Mouse (Mus musculus): ENCODE results near the gene Gm20518. TPM values are rescaled to one million over a fixed set of nuclear protein-coding genes. Genes with fewer than 3 reads are reported as not detected.
A peak's percentile ranks its signal among the peaks of the same experiment; 100 is the strongest.

Gm20518 gene
- polyA plus RNA-seq, 1 experiment from 2014 or later: 0.35 TPM

DNA sequence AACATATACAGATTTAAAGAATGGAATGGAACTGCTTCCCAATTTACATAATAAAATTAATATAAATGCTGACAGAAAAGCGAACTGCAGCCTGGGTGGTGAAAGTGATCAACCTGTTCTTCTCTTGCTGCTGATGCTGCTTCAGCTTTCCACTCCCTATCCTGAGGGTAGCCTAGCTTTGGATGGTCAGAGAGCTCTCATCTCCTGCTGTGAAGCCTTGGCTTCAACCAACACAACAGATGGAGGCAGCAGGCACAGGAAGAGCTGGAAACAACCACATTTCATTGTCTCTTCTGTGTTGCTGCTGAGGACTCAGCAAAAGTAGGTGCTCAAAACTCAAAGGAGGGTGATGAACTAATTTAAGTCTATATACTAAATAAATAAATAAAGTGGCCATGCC, 39.6 kb downstream of the Gm20518 start:
- Histone ChIP-seq H3K36me3 (peaks cover 98% of the 10 kb centered on the region), H3K4me1 (0 out of 2 replicates have a peak, but pooled peaks cover 3% of the 10 kb centered on the region), H3K27ac (replicated peaks) (no peak overlapping the region), H3K9me3 (replicated peaks) (no peaks in the 10 kb centered on the region), H3K4me3 (no peak overlapping the region), H3K27me3 (ENCODE audit: low read depth, poor library complexity, severe bottlenecking) (no peaks in the 10 kb centered on the region)
- WGBS: 100% methylated on average over 1 of the region's 1 CpGs
- DNase-seq (ENCODE audit: low spot score): no peak

DNA sequence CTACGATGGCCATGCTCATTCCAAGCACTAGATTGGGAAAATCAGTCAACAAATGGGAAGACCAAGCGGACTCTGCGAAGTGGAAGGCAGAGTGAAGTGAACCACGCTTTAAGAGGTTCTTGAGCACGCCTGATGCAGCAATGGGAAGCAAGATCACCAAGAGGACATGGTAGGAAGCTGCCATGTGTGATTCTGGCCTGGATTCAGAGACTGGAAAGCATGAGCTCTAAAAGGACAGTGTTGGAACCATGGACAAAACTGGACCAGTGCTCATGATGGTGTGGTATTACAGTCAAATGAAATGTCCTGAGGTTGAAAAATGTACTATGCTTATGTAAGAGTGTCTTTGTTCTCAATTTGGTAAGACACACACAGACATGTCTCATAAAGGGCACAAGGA, 40.1 kb downstream of the Gm20518 start:
- no peaks in the 10 kb centered on the region for H3K27me3 ChIP-seq (ENCODE audit: low read depth, poor library complexity, severe bottlenecking)
- H3K4me3 ChIP-seq: no peak overlapping the region

DNA sequence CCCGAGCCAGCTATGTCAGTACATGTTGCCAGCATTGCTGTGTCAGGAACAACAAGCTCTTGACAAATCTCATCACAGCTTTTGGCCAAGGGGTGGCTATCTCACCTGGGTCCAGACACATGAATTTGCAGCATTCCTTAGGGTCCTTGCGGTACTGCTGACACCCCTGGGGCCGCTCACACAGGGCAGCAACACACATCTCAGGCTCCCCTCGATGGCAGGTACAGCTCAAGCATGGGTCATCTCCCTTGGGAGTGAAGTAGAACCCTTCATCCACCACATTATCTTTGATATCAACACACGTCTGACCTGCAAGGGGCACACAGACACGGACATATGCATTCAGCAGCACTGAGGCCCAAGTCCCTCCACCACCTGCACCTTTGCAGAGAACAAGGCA, 42.0 kb downstream of the Gm20518 start:
- WGBS: 87% methylated on average over 6 of the region's 6 CpGs
- no peak for DNase-seq (ENCODE audit: low spot score)
- no peaks in the 10 kb centered on the region for H3K27me3 ChIP-seq (ENCODE audit: low read depth, poor library complexity, severe bottlenecking)
- peaks cover 98% of the 10 kb centered on the region for H3K36me3 ChIP-seq
- H3K27ac ChIP-seq (replicated peaks): no peak overlapping the region
- no peak overlapping the region for H3K4me3 ChIP-seq
- H3K4me1 ChIP-seq: no peaks in the 10 kb centered on the region
- no peaks in the 10 kb centered on the region for H3K9me3 ChIP-seq (replicated peaks)

More for the DNA sequence above, 40.1 kb downstream of the Gm20518 start:
- H3K36me3 ChIP-seq: peaks cover 98% of the 10 kb centered on the region
- no peaks in the 10 kb centered on the region for H3K4me1 ChIP-seq
- no peaks in the 10 kb centered on the region for H3K9me3 ChIP-seq (replicated peaks)
- 96% methylated on average over 5 of the region's 5 CpGs for WGBS
- no peak overlapping the region for H3K27ac ChIP-seq (replicated peaks)
- DNase-seq (ENCODE audit: low spot score): no peak

DNA sequence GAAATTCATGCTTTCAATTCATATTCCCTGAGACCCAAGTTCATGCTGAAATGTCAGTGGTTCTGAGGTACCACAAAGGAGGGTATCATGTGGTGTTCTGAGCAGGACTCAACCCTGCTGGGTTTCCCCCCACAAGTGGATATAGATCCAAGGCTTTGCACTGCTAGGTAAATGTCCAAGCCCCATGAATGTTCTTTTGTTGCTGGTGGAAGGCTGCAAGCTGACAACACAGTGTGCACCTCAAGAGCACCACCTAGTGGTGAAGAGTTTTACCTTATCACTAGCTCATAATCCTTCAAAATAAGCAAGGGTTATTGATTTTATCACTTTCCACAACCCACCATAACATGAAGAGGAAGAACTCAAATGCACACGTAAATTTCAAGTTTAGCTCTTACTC, 42.5 kb downstream of the Gm20518 start:
- no peaks in the 10 kb centered on the region for H3K27me3 ChIP-seq (ENCODE audit: low read depth, poor library complexity, severe bottlenecking)
- no peaks in the 10 kb centered on the region for H3K4me1 ChIP-seq
- DNase-seq (ENCODE audit: low spot score): no peak
- no peak overlapping the region for H3K27ac ChIP-seq (replicated peaks)
- H3K36me3 ChIP-seq: peaks cover 98% of the 10 kb centered on the region
- WGBS: 45% methylated on average over 1 of the region's 1 CpGs
- H3K4me3 ChIP-seq: no peak overlapping the region
- H3K9me3 ChIP-seq (replicated peaks): no peaks in the 10 kb centered on the region

DNA sequence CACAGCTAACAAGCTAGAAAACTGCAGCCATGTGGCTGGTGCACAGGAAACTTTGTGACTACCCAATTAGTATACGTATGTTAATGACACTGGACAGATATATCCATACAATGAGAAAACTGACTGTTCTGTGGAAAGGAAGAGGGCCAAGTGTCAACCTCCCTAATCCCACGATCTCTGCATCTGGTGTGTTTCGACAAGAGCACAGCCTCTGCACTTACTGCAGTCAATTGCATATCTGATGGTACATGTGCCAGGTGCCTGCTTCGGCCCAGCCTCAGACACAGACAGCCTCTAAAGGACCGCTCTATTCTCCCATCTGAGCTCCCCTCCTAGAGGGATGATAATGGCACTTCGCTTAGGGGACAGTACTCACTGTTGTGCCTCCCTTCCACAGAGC, 43.0 kb downstream of the Gm20518 start:
- Histone ChIP-seq H3K27ac (replicated peaks) (no peak overlapping the region), H3K9me3 (replicated peaks) (no peaks in the 10 kb centered on the region), H3K4me1 (no peaks in the 10 kb centered on the region), H3K27me3 (ENCODE audit: low read depth, poor library complexity, severe bottlenecking) (no peaks in the 10 kb centered on the region), H3K36me3 (peaks cover 98% of the 10 kb centered on the region), H3K4me3 (no peak overlapping the region)
- 88% methylated on average over 6 of the region's 6 CpGs for WGBS
- no peak for DNase-seq (ENCODE audit: low spot score)

DNA sequence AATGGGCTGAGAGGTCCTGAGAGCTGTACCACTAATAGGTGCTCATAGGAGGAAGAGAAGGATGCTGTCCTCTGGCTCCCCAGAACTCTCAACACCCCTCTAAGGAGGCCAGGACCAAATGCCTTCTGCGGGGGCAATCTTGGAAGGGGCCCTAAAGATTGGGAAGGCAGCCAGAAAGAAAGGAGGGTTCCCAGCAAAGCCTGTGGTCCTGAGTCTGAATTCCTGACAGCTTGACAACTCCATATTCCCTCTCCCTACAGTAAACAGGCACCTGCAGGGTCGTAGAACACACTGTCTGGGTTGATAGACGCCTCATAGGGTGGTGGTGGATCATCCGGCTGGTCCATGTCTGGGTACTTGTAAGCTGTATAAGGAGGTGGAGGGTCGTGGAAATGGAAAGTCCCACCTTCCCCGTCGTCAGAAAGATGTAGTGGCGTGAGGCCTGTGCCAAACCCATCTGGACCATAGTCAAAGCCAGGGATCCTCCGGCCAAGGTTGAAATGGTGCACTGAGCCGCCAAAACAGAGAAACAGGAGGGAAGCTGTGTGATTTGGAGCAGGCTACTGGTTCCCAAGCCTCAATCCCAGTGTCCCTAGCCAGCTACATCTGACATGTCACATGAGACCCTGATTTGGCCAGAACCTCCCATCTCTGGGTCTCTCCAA, 47.6 kb downstream of the Gm20518 start:
- no peak overlapping the region for H3K4me3 ChIP-seq
- H3K27me3 ChIP-seq (ENCODE audit: low read depth, poor library complexity, severe bottlenecking): no peaks in the 10 kb centered on the region
- WGBS: 91% methylated on average over 10 of the region's 10 CpGs
- H3K27ac ChIP-seq (replicated peaks): no peak overlapping the region
- H3K4me1 ChIP-seq: no peaks in the 10 kb centered on the region
- no peaks in the 10 kb centered on the region for H3K9me3 ChIP-seq (replicated peaks)
- DNase-seq (ENCODE audit: low spot score): no peak
- H3K36me3 ChIP-seq: peaks cover 91% of the 10 kb centered on the region

DNA sequence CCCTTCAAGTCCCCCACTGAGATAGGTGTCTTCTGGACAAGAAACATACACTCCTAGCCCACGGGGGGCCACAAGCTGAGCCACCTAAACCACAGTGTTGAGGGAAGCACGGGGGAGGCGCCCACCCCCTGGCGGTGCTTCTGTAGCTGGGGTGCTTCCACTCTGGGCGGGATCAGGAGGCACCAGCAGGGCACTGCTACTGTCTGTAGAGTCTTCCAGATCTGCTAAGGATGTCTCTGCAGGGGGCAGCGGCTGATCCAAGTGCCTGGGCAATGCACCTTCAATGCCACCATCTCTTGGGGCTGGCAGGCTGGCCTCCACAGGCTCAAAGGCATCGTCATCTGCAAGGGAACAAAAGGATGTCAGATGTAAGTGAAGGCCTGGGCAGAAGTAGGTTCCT, 49.0 kb downstream of the Gm20518 start:
- Histone ChIP-seq H3K9me3 (replicated peaks) (no peaks in the 10 kb centered on the region), H3K27ac (replicated peaks) (no peak overlapping the region), H3K4me3 (no peak overlapping the region), H3K4me1 (no peaks in the 10 kb centered on the region), H3K36me3 (peaks cover 84% of the 10 kb centered on the region), H3K27me3 (ENCODE audit: low read depth, poor library complexity, severe bottlenecking) (peaks cover 9% of the 10 kb centered on the region)
- 95% methylated on average over 7 of the region's 7 CpGs for WGBS
- no peak for DNase-seq (ENCODE audit: low spot score)

DNA sequence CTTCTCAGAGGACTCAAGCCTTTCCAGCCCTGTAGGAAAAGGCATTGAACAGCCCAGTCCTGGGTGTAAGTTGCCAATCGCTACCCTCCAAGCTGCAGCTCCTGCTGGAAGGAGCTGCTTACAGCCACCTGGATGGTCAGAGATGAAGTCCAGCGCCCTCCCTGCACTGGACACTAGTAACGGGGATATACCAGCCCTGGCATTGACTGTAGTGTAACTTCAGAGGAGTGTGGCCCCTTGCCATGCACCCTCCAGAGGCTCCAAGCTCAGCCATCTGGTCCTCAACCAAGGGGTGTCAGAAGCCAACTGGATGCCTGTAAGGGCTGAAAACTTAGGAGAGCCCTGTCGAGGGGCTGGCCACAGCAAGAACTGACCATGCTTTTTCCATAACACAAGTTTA, 51.5 kb downstream of the Gm20518 start:
- 85% methylated on average over 4 of the region's 4 CpGs for WGBS
- Histone ChIP-seq H3K36me3 (peaks cover 59% of the 10 kb centered on the region), H3K27ac (replicated peaks) (no peak overlapping the region), H3K27me3 (ENCODE audit: low read depth, poor library complexity, severe bottlenecking) (peaks cover 33% of the 10 kb centered on the region), H3K4me1 (no peaks in the 10 kb centered on the region), H3K4me3 (no peak overlapping the region), H3K9me3 (replicated peaks) (no peaks in the 10 kb centered on the region)
- no peak for DNase-seq (ENCODE audit: low spot score)

DNA sequence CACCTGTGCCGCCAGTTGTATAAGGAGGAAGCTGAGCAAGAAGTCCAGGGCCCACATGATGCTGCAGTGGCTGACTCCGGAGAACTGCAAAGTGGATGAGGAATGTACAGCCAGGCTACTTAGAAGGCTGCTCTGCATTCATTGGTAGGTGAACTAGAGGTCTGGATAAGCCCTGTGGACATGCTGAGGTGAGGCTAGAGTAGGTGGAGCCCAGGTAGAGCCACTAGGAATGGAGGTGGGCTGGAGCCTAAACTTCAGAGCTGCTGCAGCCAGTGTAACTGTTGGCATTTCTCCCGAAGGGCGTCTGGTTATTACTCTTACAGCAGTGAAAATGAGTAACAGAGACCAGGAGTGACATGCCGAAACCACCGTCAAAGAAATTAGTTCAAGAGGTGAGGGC, 53.4 kb downstream of the Gm20518 start, which contains the start of gene Car15:
Car15 (minus strand) TSS at position 314 of the 400 bp plus-strand sequence.
- WGBS: 85% methylated on average over 6 of the region's 6 CpGs
- H3K27me3 ChIP-seq (ENCODE audit: low read depth, poor library complexity, severe bottlenecking): peaks cover 53% of the 10 kb centered on the region
- no peak for DNase-seq (ENCODE audit: low spot score)

DNA sequence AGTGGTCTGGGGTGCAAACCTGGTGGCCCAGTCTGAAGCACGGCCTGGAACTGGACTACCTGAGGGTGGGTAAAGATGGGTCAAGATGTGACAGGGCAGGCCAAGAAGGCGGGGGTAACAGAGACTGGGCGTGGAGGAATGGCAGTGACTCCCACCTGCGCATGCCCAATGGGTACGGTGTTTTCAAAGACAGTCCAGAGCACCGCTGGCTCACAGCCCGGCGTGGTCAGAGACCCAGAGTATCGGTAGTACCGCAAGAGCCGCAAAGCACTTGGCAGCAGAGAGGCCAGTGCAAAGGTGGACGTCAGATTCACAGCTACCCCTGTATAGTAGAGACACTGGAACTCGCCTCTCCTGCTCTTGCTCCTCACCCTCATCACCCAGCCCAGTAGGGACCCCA, 56.0 kb downstream of the Gm20518 start:
- H3K4me3 ChIP-seq: no peak overlapping the region
- H3K36me3 ChIP-seq: peaks cover 14% of the 10 kb centered on the region
- H3K9me3 ChIP-seq (replicated peaks): no peaks in the 10 kb centered on the region
- 41% methylated on average over 13 of the region's 13 CpGs for WGBS
- peaks cover 78% of the 10 kb centered on the region for H3K27me3 ChIP-seq (ENCODE audit: low read depth, poor library complexity, severe bottlenecking)
- no peak overlapping the region for H3K27ac ChIP-seq (replicated peaks)
- no peak for DNase-seq (ENCODE audit: low spot score)
- peaks cover 24% of the 10 kb centered on the region for H3K4me1 ChIP-seq

More for the DNA sequence above, 53.4 kb downstream of the Gm20518 start, which contains the start of gene Car15:
- Histone ChIP-seq H3K27ac (replicated peaks) (no peak within 1 kb of the TSS), H3K36me3 (peaks cover 40% of the 10 kb centered on the region), H3K4me1 (peaks cover 17% of the 10 kb centered on the region), H3K4me3 (no peak within 1 kb of the TSS), H3K9me3 (replicated peaks) (no peaks in the 10 kb centered on the region)

DNA sequence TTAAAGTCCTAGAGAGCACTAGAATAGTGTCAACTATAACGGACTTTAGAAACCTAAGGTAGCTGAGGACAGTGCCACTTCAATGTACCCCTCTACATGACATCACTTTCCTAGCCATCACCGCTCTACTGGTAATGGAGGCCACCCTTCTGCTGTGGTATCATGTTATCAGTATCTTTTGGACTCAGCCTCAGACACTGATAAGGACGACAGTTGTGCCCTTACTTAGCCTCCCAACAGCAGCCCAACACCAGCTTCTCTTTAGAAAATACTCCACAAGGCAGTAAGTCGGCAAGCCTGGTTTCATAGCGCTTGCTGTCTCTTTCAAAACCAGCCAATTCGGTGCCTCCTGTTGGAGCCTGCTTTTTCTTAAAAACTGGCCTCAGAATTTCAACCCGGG, 56.9 kb downstream of the Gm20518 start:
- Histone ChIP-seq H3K27ac (replicated peaks) (no peak overlapping the region), H3K36me3 (peaks cover 6% of the 10 kb centered on the region; the same call in 1 of the 2 replicates), H3K4me3 (peak overlapping the region; percentile 63), H3K4me1 (peaks cover 24% of the 10 kb centered on the region), H3K9me3 (replicated peaks) (no peaks in the 10 kb centered on the region), H3K27me3 (ENCODE audit: low read depth, poor library complexity, severe bottlenecking) (peaks cover 88% of the 10 kb centered on the region)
- 57% methylated on average over 7 of the region's 7 CpGs for WGBS
- no peak for DNase-seq (ENCODE audit: low spot score)

DNA sequence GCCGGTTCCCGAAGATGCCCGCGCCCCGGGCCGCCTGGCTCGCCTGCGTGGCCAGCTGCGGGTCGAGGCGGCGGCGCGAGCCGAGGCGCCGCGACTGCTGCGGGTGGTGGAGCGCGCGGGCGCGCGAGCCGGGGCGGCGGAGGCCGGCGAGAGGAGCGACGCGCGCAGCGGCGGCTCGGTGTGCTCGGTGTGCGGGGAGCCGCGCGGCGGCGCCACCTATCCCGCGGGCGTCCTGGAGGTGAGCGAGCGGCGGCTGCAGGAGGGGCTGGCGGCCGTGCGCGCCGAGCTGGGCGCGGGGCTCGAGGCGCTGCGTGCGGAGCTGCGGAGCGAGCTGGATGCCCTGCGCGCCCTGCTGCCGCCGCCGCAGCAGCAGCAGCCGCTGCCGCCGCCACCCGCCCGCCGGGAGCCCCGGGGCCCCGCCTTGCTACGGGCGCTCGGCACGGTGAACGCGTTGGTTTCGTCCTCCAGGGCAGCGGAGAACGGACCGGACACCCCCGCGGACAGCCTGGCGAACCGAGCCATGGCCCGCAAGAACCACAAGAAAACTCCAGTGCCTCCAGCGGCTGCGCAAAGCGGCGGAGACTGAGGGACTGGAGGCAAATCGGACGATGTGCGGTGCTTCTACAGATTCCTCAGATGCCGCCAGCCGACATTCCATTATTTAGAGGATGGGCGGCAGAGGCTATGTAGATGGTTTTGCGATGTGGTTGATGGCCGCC, 57.6 kb downstream of the Gm20518 start:
- H3K4me3 ChIP-seq: peak overlapping the region; percentile 63
- peak; percentile 64 for DNase-seq (ENCODE audit: low spot score)
- peak overlapping the region; percentile 34 for H3K27ac ChIP-seq (replicated peaks)
- peaks cover 24% of the 10 kb centered on the region for H3K4me1 ChIP-seq
- no peaks in the 10 kb centered on the region for H3K9me3 ChIP-seq (replicated peaks)
- WGBS: 4% methylated on average over 93 of the region's 103 CpGs
- H3K27me3 ChIP-seq (ENCODE audit: low read depth, poor library complexity, severe bottlenecking): peaks cover 95% of the 10 kb centered on the region
- H3K36me3 ChIP-seq: peaks cover 6% of the 10 kb centered on the region; the same call in 1 of the 2 replicates

DNA sequence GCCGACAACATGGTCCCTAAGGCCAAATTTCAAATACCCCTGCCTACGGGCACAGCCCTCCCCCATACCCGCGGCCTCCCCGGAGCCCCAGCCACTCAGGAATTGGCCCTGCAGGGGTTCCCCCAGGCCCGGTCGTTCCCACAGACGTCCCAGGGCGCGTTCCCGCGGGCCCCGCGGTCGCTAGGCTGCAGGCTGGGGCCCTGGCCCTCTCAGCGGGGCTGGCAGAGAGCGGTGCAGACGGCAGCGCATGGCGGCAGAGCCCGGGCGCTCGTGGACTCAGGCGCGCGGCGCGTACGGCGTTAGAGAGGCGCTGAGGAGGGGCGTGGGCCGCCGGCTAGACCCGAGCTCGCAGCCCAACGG, 58.2 kb downstream of the Gm20518 start:
- peak overlapping the region; percentile 34 for H3K27ac ChIP-seq (replicated peaks)
- peaks cover 4% of the 10 kb centered on the region; the same call in 1 of the 2 replicates for H3K36me3 ChIP-seq
- WGBS: under 1% methylated on average over 25 of the region's 37 CpGs
- H3K27me3 ChIP-seq (ENCODE audit: low read depth, poor library complexity, severe bottlenecking): peaks cover 100% of the 10 kb centered on the region
- H3K4me3 ChIP-seq: peak overlapping the region; percentile 63
- peak; percentile 58 for DNase-seq (ENCODE audit: low spot score)
- H3K9me3 ChIP-seq (replicated peaks): no peaks in the 10 kb centered on the region
- H3K4me1 ChIP-seq: peaks cover 24% of the 10 kb centered on the region

All from midbrain, embryonic 10.5 days (tissue).